Mouse (Mus musculus) small intestine, adult 2 months (tissue): ENCODE measurements around the gene Cdt1. TPM values are rescaled to one million over a fixed set of nuclear protein-coding genes. Genes with fewer than 3 reads are reported as not detected.

Experiments used
- H3K27ac ChIP-seq: fragments of 200-500 bp; 2 replicates; pipeline ENCODE4 v1.5.1; 2012; ENCODE audit warnings: low read depth, low read length, control low read depth, inconsistent platforms; ENCODE audit not compliant: insufficient read depth
- H3K27me3 ChIP-seq: fragments of 200-500 bp; 2 replicates; pipeline ENCODE4 v1.6.1; 2012; ENCODE audit warnings: mild to moderate bottlenecking, moderate library complexity, low read length, inconsistent platforms; ENCODE audit not compliant: control insufficient read depth, insufficient read depth
- H3K36me3 ChIP-seq: fragments of 200-500 bp; 2 replicates; pipeline ENCODE4 v1.6.1; 2012; ENCODE audit warnings: mild to moderate bottlenecking, low read length, control low read depth, inconsistent platforms; ENCODE audit not compliant: control insufficient read depth, insufficient read depth
- H3K4me1 ChIP-seq: fragments of 200-500 bp; 2 replicates; pipeline ENCODE4 v1.6.1; 2012; ENCODE audit warnings: low read length, inconsistent platforms, mixed read lengths; ENCODE audit not compliant: control insufficient read depth, insufficient read depth, insufficient read length
- H3K4me3 ChIP-seq: fragments of 200-500 bp; 2 replicates; pipeline ENCODE4 v1.5.1; 2012; ENCODE audit warnings: low read depth, mild to moderate bottlenecking, control low read depth, inconsistent platforms, low read length, moderate library complexity
- CTCF ChIP-seq: fragments of 200-500 bp; IDR thresholded peaks from 2 replicates; pipeline ENCODE4 v1.5.1; 2012; ENCODE audit warnings: low read depth, mild to moderate bottlenecking, control low read depth, inconsistent platforms, low read length, moderate library complexity, mixed read lengths; ENCODE audit not compliant: insufficient replicate concordance, insufficient read length; ENCODE audit errors: extremely low read depth
- POLR2A ChIP-seq: fragments of 200-500 bp; IDR thresholded peaks from 2 replicates; pipeline ENCODE4 v1.6.1; 2012; ENCODE audit warnings: low read depth, mild to moderate bottlenecking, control low read depth, inconsistent platforms, low read length, moderate library complexity
- WGBS: fragments of 180-500 bp; shearing (Covaris S2); methylation state at CpG from one replicate; pipeline ENCODE4 v1.1.7; 2018; 5-methylcytosine and 5-hydroxymethylcytosine counted together
- polyA plus RNA-seq: library from polyadenylated mRNA; depleted of rRNA; stranded (reverse); fragments of >200 nt; gene quantifications from 2 replicates; pipeline ENCODE4 v1.2.3, GENCODE M21; 2012

Gene Cdt1
- polyA plus RNA-seq, 1 experiment = 64.8 TPM

DNA sequence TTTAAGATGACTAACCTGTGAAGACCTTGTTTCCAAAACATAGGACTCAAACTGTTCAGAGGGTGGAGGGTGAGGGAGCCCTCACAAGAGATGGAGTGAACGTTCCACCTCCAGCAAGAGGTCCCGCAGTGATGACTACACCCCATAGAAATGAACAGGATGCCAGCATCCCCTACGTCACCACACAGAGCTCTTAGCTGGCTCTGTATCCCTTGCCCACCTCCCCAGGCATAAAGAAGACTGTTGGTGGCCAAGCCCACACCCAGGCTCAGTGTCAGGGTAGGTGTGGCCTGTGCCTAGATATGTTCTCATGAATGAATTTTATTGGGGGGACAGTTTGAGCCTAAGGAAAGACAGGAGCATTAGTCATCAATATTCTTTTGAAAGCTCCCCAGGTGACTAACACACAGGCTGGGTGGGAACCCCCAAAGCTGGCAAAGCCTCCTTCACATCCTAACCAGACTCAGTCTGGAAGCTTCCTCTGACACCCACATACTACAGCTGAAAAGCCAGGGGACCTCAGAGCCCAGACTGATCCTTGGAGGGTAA lies 18.9 kb upstream of the Cdt1 start:
- H3K27ac ChIP-seq = peak overlapping the region; percentile 46; the same call in 1 of the 2 replicates
- no peaks in the 10 kb centered on the region for H3K27me3 ChIP-seq
- 81% methylated on average over 3 of the region's 3 CpGs for WGBS
- H3K4me3 ChIP-seq = no peak overlapping the region
- TF ChIP-seq POLR2A (no peak), CTCF (no peak)
- H3K36me3 ChIP-seq = no peaks in the 10 kb centered on the region
- peaks cover 10% of the 10 kb centered on the region for H3K4me1 ChIP-seq

DNA sequence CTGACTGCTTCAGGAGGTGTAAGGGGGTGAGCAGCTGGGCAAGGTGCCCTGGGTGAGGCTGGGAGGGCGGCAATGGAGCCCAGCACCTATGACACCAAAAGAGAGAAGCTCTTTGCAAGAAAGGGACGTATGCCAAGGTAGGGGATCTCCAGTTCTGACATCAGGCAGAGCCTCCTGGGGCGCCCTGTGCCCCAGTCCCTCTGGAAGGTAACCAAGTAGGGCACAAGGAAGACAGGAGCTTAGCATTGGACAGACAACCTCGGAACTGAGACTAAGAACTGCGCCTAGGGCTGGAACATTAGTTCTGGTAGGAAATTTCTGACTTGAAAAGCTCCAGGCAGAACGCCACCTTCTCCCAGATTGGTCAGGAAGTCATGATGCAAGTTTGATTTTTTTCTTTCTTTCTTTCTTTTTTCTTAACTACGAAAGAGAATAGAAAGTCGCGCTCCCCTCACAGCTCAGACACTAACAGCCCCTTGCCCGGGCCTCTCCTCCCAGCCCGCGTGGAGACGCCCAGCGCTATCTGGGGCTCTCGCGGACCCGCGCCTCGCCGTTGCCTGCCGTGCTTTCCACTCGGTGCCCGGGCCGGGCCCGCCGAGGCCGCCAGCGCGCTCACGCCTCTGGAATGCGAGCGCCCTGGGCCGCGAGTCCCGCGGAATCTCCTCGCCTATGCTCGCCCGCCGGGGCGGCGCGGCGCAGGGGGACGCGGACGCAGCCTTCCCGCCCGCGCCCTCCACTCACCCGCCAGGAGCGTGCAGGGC lies 17.4 kb upstream of the Cdt1 start:
- WGBS = 6% methylated on average over 52 of the region's 52 CpGs
- H3K27me3 ChIP-seq = no peaks in the 10 kb centered on the region
- H3K27ac ChIP-seq = peak overlapping the region; percentile 38
- H3K4me1 ChIP-seq = peaks cover 10% of the 10 kb centered on the region
- TF ChIP-seq CTCF (no peak), POLR2A (no peak)
- no peaks in the 10 kb centered on the region for H3K36me3 ChIP-seq
- H3K4me3 ChIP-seq = peak overlapping the region; percentile 93

DNA sequence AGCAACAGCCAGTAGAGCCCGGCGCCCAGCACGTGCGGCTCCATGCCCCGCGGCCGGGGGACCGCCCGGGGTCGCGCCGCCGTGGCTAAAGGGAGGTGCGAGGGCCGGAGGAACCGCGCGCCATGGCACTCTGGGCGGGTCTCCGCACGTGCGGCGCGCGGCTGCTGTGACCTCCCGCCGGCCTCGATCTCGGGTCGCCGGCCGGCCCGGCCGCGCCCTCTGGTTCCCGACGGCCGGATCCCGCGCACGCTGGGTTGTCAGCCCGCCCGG lies 16.9 kb upstream of the Cdt1 start:
- no peaks in the 10 kb centered on the region for H3K27me3 ChIP-seq
- peak overlapping the region; percentile 93 for H3K4me3 ChIP-seq
- H3K36me3 ChIP-seq = no peaks in the 10 kb centered on the region
- H3K4me1 ChIP-seq = peaks cover 10% of the 10 kb centered on the region
- H3K27ac ChIP-seq = peak overlapping the region; percentile 38; the same call in 1 of the 2 replicates
- TF ChIP-seq CTCF (no peak), POLR2A (no peak)
- WGBS = under 1% methylated on average over 43 of the region's 43 CpGs

DNA sequence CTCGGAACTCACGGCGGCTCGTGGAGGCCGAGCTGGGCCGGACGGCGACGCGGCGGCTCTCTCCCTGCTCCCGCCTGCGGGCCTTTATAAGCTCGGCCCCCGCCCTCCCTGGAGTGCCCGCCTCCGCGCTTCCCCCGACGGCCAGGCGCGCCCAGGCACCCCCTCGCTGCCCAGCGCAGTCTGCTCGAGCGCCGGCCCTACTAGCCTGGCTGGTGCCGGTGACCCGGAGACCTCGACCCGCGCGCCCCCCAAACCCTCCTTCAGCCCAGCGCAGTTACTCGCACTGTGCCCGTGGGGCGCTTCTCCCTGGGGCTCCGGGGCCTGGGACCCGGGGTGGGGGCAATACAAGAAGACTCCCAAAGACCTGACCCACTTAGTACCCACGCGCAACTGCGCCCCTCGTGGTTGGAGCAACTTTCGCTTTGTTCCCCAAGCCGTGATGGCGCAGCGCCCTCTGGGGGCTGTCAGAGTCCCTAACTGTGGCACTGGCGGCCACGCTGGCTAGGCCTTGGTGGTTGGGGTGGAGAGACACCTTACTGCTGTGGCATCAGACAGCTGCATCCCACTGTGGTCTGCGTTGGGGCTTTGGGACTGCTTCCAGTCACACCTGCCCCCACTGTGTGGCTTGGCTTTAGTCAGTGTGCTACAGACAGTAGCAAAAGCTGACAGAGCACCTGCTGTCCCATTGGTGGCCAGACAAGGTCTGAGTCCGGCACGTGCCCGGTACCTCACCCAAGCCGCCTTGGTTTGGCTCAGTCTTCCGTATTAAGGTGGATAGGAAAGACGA lies 16.4 kb upstream of the Cdt1 start, which contains the start of gene Piezo1:
Gene Piezo1, minus strand, starts transcription at position 65 of the 787 bp plus-strand sequence.
- Histone ChIP-seq H3K36me3 (no peaks in the 10 kb centered on the region), H3K27me3 (no peaks in the 10 kb centered on the region), H3K4me1 (peaks cover 7% of the 10 kb centered on the region), H3K4me3 (peak within 1 kb of the TSS; percentile 93), H3K27ac (peak within 1 kb of the TSS; percentile 38)
- TF ChIP-seq CTCF = peak; percentile 100
- TF ChIP-seq POLR2A = peak; percentile 63; the same call in 1 of the 2 replicates
- WGBS = 9% methylated on average over 56 of the region's 56 CpGs

DNA sequence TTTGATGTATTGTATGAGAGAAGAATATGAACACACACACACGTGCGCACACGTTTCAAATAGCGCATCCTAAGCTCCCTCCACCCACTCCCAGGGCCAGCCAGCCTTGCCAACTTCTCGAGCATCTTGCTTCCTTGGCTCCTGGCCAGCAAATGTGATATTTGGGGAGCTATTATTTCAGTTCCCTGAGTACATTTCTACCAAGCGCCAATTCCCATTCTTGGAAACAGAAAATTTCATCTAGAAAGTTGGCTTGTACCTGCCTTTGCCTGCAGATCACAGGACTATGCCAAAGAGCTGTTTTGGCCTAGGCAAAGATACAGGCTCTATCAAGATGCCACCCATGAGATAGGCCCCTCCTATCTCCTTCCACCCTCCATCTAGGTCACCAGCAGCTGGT lies 13.0 kb upstream of the Cdt1 start:
- H3K27ac ChIP-seq = no peak overlapping the region
- H3K36me3 ChIP-seq = no peaks in the 10 kb centered on the region
- H3K4me1 ChIP-seq = no peaks in the 10 kb centered on the region; the same call in 1 of the 2 replicates
- whole genome bisulfite sequencing = 57% methylated on average over 6 of the region's 6 CpGs
- H3K27me3 ChIP-seq = no peaks in the 10 kb centered on the region
- H3K4me3 ChIP-seq = no peak overlapping the region
- TF ChIP-seq POLR2A = no peak
- TF ChIP-seq CTCF = no peak

DNA sequence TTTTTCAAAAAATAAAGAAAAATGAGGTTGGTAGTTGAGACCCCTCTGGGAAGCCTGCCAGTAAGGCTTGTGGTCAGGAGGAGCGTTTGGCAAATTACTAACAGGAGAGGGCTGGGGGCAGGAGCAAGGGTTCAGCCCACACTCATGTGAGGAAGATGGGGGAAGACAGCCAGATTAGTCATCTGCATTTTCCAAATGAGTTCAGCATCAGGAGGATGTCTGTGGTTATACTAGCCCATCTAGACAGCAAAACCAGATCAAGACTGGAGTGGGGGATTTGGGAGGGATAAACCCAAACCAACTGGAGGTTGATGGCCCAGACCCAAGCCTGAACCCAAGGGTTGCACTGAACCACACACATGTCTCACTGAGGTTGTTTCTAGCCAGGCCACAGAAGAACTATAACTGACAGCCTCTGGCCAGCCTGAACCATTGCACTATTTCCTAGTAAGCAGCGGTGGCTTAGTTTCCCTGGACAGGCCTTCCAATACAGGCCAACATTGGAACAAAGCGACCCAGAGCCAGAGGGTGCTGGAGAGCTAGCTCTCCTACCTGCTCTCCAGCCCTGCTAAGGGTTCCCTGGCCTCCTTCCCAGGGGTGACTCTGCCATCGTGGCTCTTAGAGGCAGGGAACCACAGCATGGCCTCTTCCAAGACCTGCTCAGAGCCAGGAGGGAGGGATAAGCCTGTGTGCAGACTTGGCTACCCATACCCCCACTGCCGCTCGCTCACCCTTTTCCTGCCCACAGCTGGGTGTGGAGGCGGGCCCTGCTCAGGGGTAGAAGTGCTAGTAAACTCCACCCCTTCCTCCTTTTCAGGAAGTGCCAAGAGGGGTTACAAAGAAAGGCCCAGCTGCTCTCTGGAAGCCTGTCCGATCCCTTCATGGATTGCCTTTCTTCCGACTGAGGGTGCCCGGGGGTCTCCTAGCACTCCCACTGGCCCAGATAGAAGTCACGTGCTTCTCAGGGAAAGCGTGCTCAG lies 11.5 kb upstream of the Cdt1 start:
- Histone ChIP-seq H3K4me3 (peak overlapping the region; percentile 53), H3K4me1 (no peaks in the 10 kb centered on the region; the same call in none of the 2 replicates), H3K27ac (peak overlapping the region; percentile 73), H3K27me3 (no peaks in the 10 kb centered on the region), H3K36me3 (no peaks in the 10 kb centered on the region)
- TF ChIP-seq CTCF = no peak
- no peak; the same call in 1 of the 2 replicates for TF ChIP-seq POLR2A
- WGBS = 72% methylated on average over 12 of the region's 12 CpGs
